8 mouse cellular contexts compared by ENCODE assay signal in the genomic region with DNA sequence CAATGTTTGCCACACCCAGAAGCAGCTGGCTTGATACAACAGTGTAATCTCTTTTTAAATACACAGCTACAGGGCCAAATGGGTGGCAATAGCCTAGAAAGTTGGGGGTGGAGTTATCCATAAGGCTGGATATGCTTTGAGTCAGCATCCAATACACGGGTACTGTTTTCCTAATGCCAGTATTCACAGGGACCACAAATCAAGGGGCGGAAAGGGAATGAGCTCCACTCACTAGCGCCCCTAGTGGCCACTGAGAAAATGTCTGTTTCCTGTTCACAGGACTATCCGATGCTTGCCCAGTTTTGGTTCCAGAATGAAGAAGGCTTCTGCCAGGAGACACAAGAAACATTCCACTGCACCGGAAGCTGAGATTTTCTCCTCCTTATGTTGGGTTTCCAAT. TPM values are rescaled to one million over a fixed set of nuclear protein-coding genes. Genes with fewer than 3 reads are reported as not detected.
DNase-seq lines count a peak whose midpoint lies in the region; ATAC-seq and TF ChIP-seq lines count a peak whose summit lies in the region.

No protein-coding gene starts in this region.

- no peaks in the 10 kb centered on the region for H3K27me3 ChIP-seq in forebrain, embryonic 10.5 days (ENCODE audit: poor library complexity, severe bottlenecking)
- H3K27me3 ChIP-seq in forebrain, embryonic 15.5 days, result no peaks in the 10 kb centered on the region
- H3K27me3 ChIP-seq in hindbrain, postnatal 0 days (ENCODE audit: insufficient read depth, low read length), result no peaks in the 10 kb centered on the region
- no peaks in the 10 kb centered on the region for H3K27me3 ChIP-seq in stomach, postnatal 0 days (ENCODE audit: control insufficient read depth, insufficient read depth, low read length)

- peaks cover 19% of the 10 kb centered on the region for H3K4me1 ChIP-seq in forebrain, embryonic 10.5 days
- H3K4me1 ChIP-seq in forebrain, embryonic 15.5 days, result no peaks in the 10 kb centered on the region
- no peaks in the 10 kb centered on the region for H3K4me1 ChIP-seq in hindbrain, postnatal 0 days (ENCODE audit: insufficient read depth, low read length)
- peaks cover 3% of the 10 kb centered on the region; the same call in 1 of the 2 replicates for H3K4me1 ChIP-seq in stomach, postnatal 0 days (replicated peaks; ENCODE audit: control insufficient read depth, insufficient read depth)

- no peak overlapping the region for H3K27ac ChIP-seq in forebrain, embryonic 10.5 days
- H3K27ac ChIP-seq in forebrain, embryonic 15.5 days (replicated peaks), result no peak overlapping the region
- no peak overlapping the region for H3K27ac ChIP-seq in hindbrain, postnatal 0 days
- no peak overlapping the region for H3K27ac ChIP-seq in stomach, postnatal 0 days (replicated peaks)

- TF ChIP-seq EP300 in stomach, postnatal 0 days (optimal IDR thresholded peaks at IDR 0.05), result no peak

- DNase-seq in forebrain, embryonic 10.5 days (ENCODE audit: extremely low spot score, low spot score), result peak; percentile 57
- DNase-seq in urinary bladder, postnatal 14 days (ENCODE audit: low spot score), result peak; percentile 61
- DNase-seq in urinary bladder, adult 18-20 months (ENCODE audit: low spot score in 2 of 2), result no peak
- peak; percentile 65 for DNase-seq in embryo, embryonic 10.5 days (ENCODE audit: low spot score)
- DNase-seq in hindbrain, postnatal 0 days (ENCODE audit: low spot score), result peak; percentile 64
- DNase-seq in lung, postnatal 4 days, result peak; percentile 69 to 80
- peak; percentile 78 for DNase-seq in stomach, postnatal 0 days (ENCODE audit: low spot score)

- no peaks in the 10 kb centered on the region for H3K9me3 ChIP-seq in forebrain, embryonic 10.5 days
- H3K9me3 ChIP-seq in forebrain, embryonic 15.5 days, result no peaks in the 10 kb centered on the region
- H3K9me3 ChIP-seq in hindbrain, postnatal 0 days (ENCODE audit: low read length), result no peaks in the 10 kb centered on the region
- H3K9me3 ChIP-seq in stomach, postnatal 0 days (ENCODE audit: control insufficient read depth, low read length), result no peaks in the 10 kb centered on the region

- no peak overlapping the region for H3K9ac ChIP-seq in forebrain, embryonic 15.5 days (replicated peaks)
- H3K9ac ChIP-seq in hindbrain, postnatal 0 days (replicated peaks; ENCODE audit: low read length), result no peak overlapping the region
- no peak overlapping the region for H3K9ac ChIP-seq in stomach, postnatal 0 days (ENCODE audit: low read length)

- H3K4me2 ChIP-seq in forebrain, embryonic 15.5 days (replicated peaks), result no peak overlapping the region
- H3K4me2 ChIP-seq in hindbrain, postnatal 0 days (ENCODE audit: low read depth, low read length), result no peak overlapping the region
- H3K4me2 ChIP-seq in stomach, postnatal 0 days (replicated peaks; ENCODE audit: low read depth), result peak overlapping the region; percentile 15; the same call in 1 of the 2 replicates

- TF ChIP-seq CTCF in hindbrain, postnatal 0 days (IDR thresholded peaks at IDR 0.05; ENCODE audit: low read depth), result peak; percentile 93
- peak; percentile 93 for TF ChIP-seq CTCF in stomach, postnatal 0 days (IDR thresholded peaks at IDR 0.05; ENCODE audit: low read depth)

- H3K36me3 ChIP-seq in forebrain, embryonic 10.5 days (replicated peaks), result no peaks in the 10 kb centered on the region
- no peaks in the 10 kb centered on the region for H3K36me3 ChIP-seq in forebrain, embryonic 15.5 days
- no peaks in the 10 kb centered on the region for H3K36me3 ChIP-seq in hindbrain, postnatal 0 days (ENCODE audit: insufficient read depth, low read length)
- H3K36me3 ChIP-seq in stomach, postnatal 0 days (ENCODE audit: control insufficient read depth, insufficient read depth, low read length), result no peaks in the 10 kb centered on the region

- H3K4me3 ChIP-seq in forebrain, embryonic 10.5 days, result no peak overlapping the region
- H3K4me3 ChIP-seq in forebrain, embryonic 15.5 days, result no peak overlapping the region
- H3K4me3 ChIP-seq in hindbrain, postnatal 0 days (ENCODE audit: low read length), result no peak overlapping the region
- no peak overlapping the region for H3K4me3 ChIP-seq in stomach, postnatal 0 days (ENCODE audit: low read depth, low read length)

- WGBS in forebrain, embryonic 10.5 days, result 34% methylated on average over 5 of the region's 5 CpGs
- 26% methylated on average over 5 of the region's 5 CpGs for WGBS in forebrain, embryonic 15.5 days
- WGBS in hindbrain, postnatal 0 days, result 20% methylated on average over 5 of the region's 5 CpGs
- 23% methylated on average over 5 of the region's 5 CpGs for WGBS in stomach, postnatal 0 days

- ATAC-seq in forebrain, embryonic 15.5 days (replicated peaks), result no peak
- 0 out of 2 replicates have a peak, but pooled peaks have one; percentile 43 for ATAC-seq in hindbrain, postnatal 0 days
- ATAC-seq in stomach, postnatal 0 days (ENCODE audit: low FRiP score, low TSS enrichment), result peak; percentile 82

RNA-seq across cellular contexts. Expression of gene Fbxl14, which starts 7.3 kb away (rescaled TPM):
- 3.5 and 3.6 TPM in 2 replicates for polyA plus RNA-seq in forebrain, embryonic 10.5 days (2016; fragmentation: Nextera tagmentation; extraction: Ambion mirVana)
- 3.7 and 4.0 TPM in 2 replicates for polyA plus RNA-seq in forebrain, embryonic 15.5 days (2015; fragmentation: Nextera tagmentation; extraction: Ambion mirVana)
- total RNA-seq in hindbrain, postnatal 0 days (2014; rRNA removed), result 51.6 and 57.3 TPM in 2 replicates
- polyA plus RNA-seq in hindbrain, postnatal 0 days (2015; fragmentation: Nextera tagmentation; extraction: Ambion mirVana), result 2.0 and 2.7 TPM in 2 replicates
- 2.9 TPM in 2 replicates for polyA plus RNA-seq in stomach, postnatal 0 days (2015; fragmentation: Nextera tagmentation; extraction: Ambion mirVana)

RNA-seq across cellular contexts. Expression of gene Adipor2, which starts 54.6 kb away (rescaled TPM):
- 37.1 and 38.8 TPM in 2 replicates for polyA plus RNA-seq in forebrain, embryonic 10.5 days (2016; fragmentation: Nextera tagmentation; extraction: Ambion mirVana)
- polyA plus RNA-seq in forebrain, embryonic 15.5 days (2015; fragmentation: Nextera tagmentation; extraction: Ambion mirVana), result 43.1 and 45.5 TPM in 2 replicates
- 40.9 and 41.8 TPM in 2 replicates for total RNA-seq in hindbrain, postnatal 0 days (2014; rRNA removed)
- polyA plus RNA-seq in hindbrain, postnatal 0 days (2015; fragmentation: Nextera tagmentation; extraction: Ambion mirVana), result 30.8 and 32.2 TPM in 2 replicates
- 80.7 and 90.5 TPM in 2 replicates for polyA plus RNA-seq in stomach, postnatal 0 days (2015; fragmentation: Nextera tagmentation; extraction: Ambion mirVana)

Comparison
In these comparisons a context has a peak if more than half of its experiments do, and no peak if none do; other contexts are left out.
1. DNase-seq: peak in forebrain, embryonic 10.5 days (single experiment), urinary bladder, postnatal 14 days (single experiment), embryo, embryonic 10.5 days (single experiment), hindbrain, postnatal 0 days (single experiment), lung, postnatal 4 days (2 of 2) and stomach, postnatal 0 days (single experiment); none in urinary bladder, adult 18-20 months (0 of 2).